Mouse (Mus musculus): ENCODE measurements around the gene Gm29427. TPM values are rescaled to one million over a fixed set of nuclear protein-coding genes. Genes with fewer than 3 reads are reported as not detected.
"Not testable (repeated sequence)": the region's sequence is repeated elsewhere in the genome, so short reads cannot be mapped to it uniquely, and the experiment has no call there.

Gene Gm29427
- total RNA-seq, 2 experiments from 2014 or later, result 0.35 TPM; not detected in 1

DNA sequence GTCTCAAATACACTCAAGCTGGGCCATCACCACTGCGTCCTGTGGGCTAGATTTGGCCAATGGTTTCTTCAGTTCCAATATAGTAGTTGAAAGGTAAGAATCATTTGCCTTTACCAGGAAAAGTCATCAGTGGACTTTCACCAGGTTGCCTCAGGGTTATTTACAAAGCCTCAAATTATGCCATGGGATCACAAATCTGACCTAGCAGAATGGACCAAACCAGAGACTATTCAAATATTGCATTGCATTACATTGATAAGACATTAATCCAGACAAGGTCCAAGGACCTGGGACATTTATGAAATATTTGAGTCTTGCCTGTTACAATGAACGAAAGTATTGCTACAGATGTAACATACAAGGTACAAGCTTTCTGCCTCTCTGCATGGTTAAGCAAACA, 37.0 kb downstream of the Gm29427 start:
- DNase-seq (ENCODE audit: low spot score in 2 of 2), result no peak

DNA sequence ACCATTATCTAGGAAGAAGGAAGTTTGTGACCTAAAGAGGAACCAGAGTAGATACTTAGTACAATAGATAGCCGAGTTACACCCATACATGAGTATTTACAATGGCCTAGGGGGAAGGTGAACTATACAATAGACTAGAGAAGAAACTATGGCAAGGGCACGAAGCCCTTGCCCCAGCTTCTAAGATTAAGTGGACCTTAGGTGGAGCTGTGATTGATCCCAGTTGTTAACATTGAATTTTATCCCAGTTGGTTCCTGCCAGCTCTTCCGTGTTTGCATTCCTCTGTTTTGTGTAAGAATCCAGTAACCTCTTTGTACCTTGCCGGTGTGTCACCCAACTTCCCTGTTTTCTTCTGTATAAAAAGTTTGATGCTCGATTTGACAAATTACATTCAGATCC, 52.0 kb downstream of the Gm29427 start:
- DNase-seq (ENCODE audit: low spot score in 2 of 2), result not testable (repeated sequence)

DNA sequence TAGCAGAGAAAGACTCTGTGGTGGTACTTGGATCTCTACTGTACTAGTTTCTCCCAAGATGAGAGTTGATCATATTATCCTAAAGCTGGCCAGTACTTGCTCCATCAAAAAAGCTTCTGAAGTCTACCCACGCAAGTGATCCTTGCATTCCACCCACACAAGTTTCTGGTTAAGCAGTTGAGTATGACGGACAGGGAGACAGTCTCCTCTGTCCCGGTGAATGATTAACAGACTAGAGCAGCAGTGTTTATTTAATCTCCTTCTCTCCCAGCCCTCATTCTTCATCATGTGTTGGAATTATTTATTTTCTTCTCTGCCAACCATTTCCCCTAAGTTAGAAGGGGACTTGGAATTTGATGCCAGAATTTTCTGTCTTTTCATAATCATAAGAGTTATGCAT, 54.1 kb downstream of the Gm29427 start, which contains the start of gene C4bp:
Gene C4bp (minus strand): TSS at position 179 of the 400 bp plus-strand sequence.
- no peak for DNase-seq (ENCODE audit: low spot score in 2 of 2)

DNA sequence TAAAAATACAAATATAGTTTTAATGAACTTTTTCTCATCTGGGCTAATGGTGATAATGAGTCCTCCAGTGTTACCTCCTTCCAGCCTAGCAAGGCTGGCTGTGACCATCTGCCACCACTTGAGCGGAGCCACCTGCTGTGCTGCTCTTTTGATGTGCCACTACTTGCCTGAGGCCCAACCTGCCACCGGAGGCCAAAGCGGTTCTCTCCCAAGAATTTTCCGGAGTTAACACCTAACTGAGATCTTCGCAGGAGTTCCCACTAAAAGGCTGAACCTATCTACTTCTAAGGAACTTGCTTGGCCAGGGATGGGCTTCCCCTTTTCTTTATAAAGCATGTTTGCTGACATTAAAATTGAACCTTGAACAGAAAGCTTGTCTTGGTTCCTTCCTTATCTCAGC, 56.0 kb downstream of the Gm29427 start:
- DNase-seq (ENCODE audit: low spot score in 2 of 2), result not testable (repeated sequence)

GRCm38 (mm10) chr1:130644103-130644502, 71.5 kb downstream of the Gm29427 start:
- DNase-seq (ENCODE audit: low spot score in 2 of 2), result no peak

GRCm38 (mm10) chr1:130640967-130641366, 74.6 kb downstream of the Gm29427 start:
- DNase-seq (ENCODE audit: low spot score in 2 of 2), result no peak

GRCm38 (mm10) chr1:130633761-130634410, 81.7 kb downstream of the Gm29427 start:
- peak; percentile 66 to 69 for DNase-seq (ENCODE audit: low spot score in 2 of 2)

- no peak for DNase-seq (ENCODE audit: low spot score in 2 of 2)
Observed at GRCm38 (mm10) chr1:130633316-130633715, 82.3 kb downstream of the Gm29427 start.

- DNase-seq (ENCODE audit: low spot score in 2 of 2), result no peak
Observed at GRCm38 (mm10) chr1:130629521-130629920, 86.1 kb downstream of the Gm29427 start, which contains the start of gene Zp3r. TSS of gene Zp3r (minus strand) at chr1:130629621.

Other genes with a start within 250 kb of the Gm29427 start
- gene Zp3r, start 86.2 kb downstream of the Gm29427 start, total RNA-seq (2021), result under 1 TPM in 1 of 2 experiments, not detected in 1; 0.26 TPM
- 1 to 10 TPM; 1.1 to 1.3 TPM for gene C4bp, start 54.2 kb downstream of the Gm29427 start, total RNA-seq (2021)
- gene Yod1, start 1.5 kb upstream of the Gm29427 start, total RNA-seq (2021), result 10 to 100 TPM; 11.7 to 13.9 TPM
- 10 to 100 TPM; 44.0 to 55.8 TPM for gene Pfkfb2, start 13.5 kb upstream of the Gm29427 start, total RNA-seq (2021)
- 1 to 10 TPM; 1.2 to 1.6 TPM for gene AA986860, start 16.2 kb upstream of the Gm29427 start, total RNA-seq (2021)
- gene Fcamr, start 85.1 kb upstream of the Gm29427 start, total RNA-seq (2021), result not detected
- gene Pigr, start 110.9 kb upstream of the Gm29427 start, total RNA-seq (2021), result not detected
- gene Fcmr, start 149.9 kb upstream of the Gm29427 start, total RNA-seq (2021), result under 1 TPM in 1 of 2 experiments, not detected in 1; 0.46 TPM
- not detected for gene Il24, start 171.7 kb upstream of the Gm29427 start, total RNA-seq (2021)
- not detected for gene Il20, start 195.7 kb upstream of the Gm29427 start, total RNA-seq (2021)
- gene Il19, start 224.3 kb upstream of the Gm29427 start, total RNA-seq (2021), result not detected